Mouse (Mus musculus): ENCODE data around the gene Cactin.

GRCm38 (mm10) chr10:81340551-81341332, 19.8 kb downstream of the Cactin start:
- TF ChIP-seq CTCF (IDR thresholded peaks at IDR 0.05; ENCODE audit: borderline replicate concordance, insufficient read depth, low read length) = no peak
- TF ChIP-seq POLR2A (IDR thresholded peaks at IDR 0.05; ENCODE audit: low read depth, low read length) = no peak

Measured in embryonic fibroblast, embryonic 13.5 days (primary cell).